Mouse (Mus musculus): ENCODE measurements around the gene Zfp36. TPM values are rescaled to one million over a fixed set of nuclear protein-coding genes. Genes with fewer than 3 reads are reported as not detected.

Zfp36 gene
- polyA plus RNA-seq, 1 experiment: not detected

DNA sequence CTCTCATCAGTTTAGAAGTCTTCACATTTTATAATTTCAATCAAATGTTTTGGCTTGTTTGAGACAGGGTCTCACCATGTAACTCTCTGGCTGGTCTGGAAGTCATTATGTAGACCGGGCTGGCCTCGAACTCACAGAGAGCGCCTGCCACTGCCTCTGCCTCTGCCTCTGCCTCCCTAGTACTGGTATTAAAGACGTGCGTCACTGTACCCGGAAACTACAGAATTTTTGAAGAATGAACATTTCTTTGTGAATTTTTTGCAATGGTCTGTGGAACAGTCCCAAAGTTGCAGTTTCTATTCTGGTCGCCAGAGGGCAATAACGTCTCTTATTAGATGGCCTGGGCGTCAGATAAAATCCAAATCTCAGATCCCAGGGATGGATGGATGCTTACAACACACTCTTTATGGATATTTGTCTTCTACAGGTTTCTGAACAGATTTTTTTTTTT lies 6.9 kb downstream of the Zfp36 start:
- Histone ChIP-seq H3K4me1 (ENCODE audit: control insufficient read depth, insufficient read depth, low read length) (peaks cover 24% of the 10 kb centered on the region), H3K27ac (ENCODE audit: insufficient read depth, low read depth, low read length) (peak overlapping the region; percentile 52; the same call in 1 of the 2 replicates), H3K4me3 (ENCODE audit: insufficient read depth, low read depth, low read length) (peak overlapping the region; percentile 52)
- TF ChIP-seq CTCF (IDR thresholded peaks at IDR 0.05; ENCODE audit: insufficient read depth, low read depth, low read length) (no peak), POLR2A (IDR thresholded peaks at IDR 0.05; ENCODE audit: insufficient read depth, low read depth, low read length) (no peak)
- under 1% methylated on average over 9 of the region's 9 CpGs for WGBS

DNA sequence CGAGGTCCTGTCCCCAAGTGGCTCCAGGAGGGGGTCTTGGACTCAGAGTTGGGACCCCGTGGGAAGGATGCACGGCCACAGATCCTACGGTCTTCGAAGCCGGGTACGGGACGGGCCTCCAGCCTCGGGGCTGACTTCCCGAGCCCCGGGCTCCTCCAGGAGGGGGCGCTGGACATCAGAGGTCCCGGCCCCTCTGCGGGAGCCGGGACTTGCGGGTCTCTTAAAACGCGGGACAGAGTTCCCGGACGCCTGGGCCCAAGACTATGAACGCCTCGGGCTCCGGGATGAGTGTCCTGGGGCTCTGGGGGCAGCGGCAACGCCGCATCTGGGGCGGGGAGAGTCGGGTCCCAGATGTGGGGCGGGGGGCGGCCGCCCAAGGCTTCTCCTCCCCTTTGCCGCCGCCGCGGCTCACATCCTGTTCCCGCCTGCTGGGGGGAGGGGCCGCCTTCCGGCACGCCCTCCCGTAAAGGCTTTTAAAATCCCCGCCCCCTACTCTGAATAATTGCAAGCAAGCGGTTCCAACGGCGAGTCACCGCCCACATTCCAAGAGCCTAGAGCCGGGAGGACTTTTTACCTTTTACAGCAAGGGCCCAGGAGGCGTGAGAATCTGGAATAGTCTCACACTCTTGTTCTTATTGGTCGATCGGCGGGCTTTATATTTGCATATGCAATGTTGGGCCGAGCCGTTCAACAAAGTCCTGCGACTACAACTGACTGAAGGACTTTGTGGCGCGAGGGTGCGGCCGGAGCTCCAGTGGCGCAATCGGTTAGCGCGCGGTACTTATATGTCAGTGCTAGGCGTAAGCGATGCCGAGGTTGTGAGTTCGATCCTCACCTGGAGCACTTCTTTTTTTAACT lies 7.6 kb downstream of the Zfp36 start, which contains the start of gene Plekhg2:
Gene Plekhg2 (minus strand): TSS at position 349 of the 858 bp plus-strand sequence.
- peaks cover 17% of the 10 kb centered on the region for H3K4me1 ChIP-seq (ENCODE audit: control insufficient read depth, insufficient read depth, low read length)
- H3K4me3 ChIP-seq (ENCODE audit: insufficient read depth, low read depth, low read length): peak within 1 kb of the TSS; percentile 52
- TF ChIP-seq CTCF (IDR thresholded peaks at IDR 0.05; ENCODE audit: insufficient read depth, low read depth, low read length) (peak; percentile 55), POLR2A (IDR thresholded peaks at IDR 0.05; ENCODE audit: insufficient read depth, low read depth, low read length) (no peak; the same call in 1 of the 2 replicates)
- peak within 1 kb of the TSS; percentile 59; the same call in 1 of the 2 replicates for H3K27ac ChIP-seq (ENCODE audit: insufficient read depth, low read depth, low read length)
- under 1% methylated on average over 64 of the region's 66 CpGs for WGBS

DNA sequence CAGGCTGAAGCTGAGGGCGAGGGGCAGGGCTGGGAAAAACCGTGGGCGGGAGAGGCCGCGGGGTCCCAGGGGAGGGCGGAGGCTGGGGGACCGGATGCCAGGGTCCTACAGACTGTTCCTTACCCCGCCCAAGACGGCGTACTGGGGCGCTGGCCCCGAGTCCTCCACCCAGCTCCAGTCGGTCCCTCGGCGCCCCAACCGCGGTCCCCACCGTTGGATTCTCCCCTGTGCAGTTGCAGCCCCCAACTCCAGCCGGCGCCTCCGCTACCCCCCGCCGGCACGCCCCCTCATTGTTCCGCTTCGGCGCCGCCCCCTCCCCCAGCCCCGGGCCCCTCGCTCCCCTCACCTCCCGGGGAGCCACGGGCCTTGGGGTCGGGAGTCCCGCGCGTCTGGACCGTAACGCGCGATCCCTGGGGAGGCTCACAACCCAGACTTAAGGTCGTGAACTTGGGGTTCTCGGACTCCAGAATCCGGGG lies 8.5 kb downstream of the Zfp36 start:
- WGBS: 2% methylated on average over 42 of the region's 43 CpGs
- Histone ChIP-seq H3K4me3 (ENCODE audit: insufficient read depth, low read depth, low read length) (peak overlapping the region; percentile 52), H3K27ac (ENCODE audit: insufficient read depth, low read depth, low read length) (no peak overlapping the region), H3K4me1 (ENCODE audit: control insufficient read depth, insufficient read depth, low read length) (peaks cover 16% of the 10 kb centered on the region)
- TF ChIP-seq POLR2A (IDR thresholded peaks at IDR 0.05; ENCODE audit: insufficient read depth, low read depth, low read length): no peak
- TF ChIP-seq CTCF (IDR thresholded peaks at IDR 0.05; ENCODE audit: insufficient read depth, low read depth, low read length): no peak

DNA sequence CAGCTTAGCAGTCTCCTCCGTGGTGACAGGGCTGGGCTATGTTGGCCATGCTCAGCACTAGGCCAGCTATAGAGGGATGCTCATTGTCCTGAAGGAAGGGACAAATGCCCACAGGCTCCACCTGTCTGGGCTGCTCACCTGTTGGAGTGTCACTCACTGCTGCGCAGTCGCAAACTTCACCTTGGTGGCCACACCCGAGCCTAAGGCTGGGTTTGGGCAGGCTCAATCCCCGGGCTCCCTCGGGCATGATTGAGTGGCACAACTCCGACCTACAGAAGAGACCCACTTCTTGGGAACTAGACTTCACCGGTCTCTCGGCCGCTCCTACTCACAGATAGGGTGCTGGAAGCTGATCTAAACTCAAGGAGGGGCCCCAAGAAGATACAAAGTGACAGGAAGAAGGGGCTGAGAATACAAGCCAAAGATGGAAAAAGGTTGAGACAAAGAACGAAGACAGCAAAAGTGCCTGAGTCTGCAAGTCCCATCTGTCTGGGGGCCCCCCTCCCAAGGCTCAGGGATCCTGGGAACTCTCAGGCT lies 9.0 kb downstream of the Zfp36 start:
- no peak overlapping the region for H3K27ac ChIP-seq (ENCODE audit: insufficient read depth, low read depth, low read length)
- WGBS: 12% methylated on average over 11 of the region's 11 CpGs
- peaks cover 12% of the 10 kb centered on the region for H3K4me1 ChIP-seq (ENCODE audit: control insufficient read depth, insufficient read depth, low read length)
- peak overlapping the region; percentile 52 for H3K4me3 ChIP-seq (ENCODE audit: insufficient read depth, low read depth, low read length)
- TF ChIP-seq POLR2A (IDR thresholded peaks at IDR 0.05; ENCODE audit: insufficient read depth, low read depth, low read length): no peak
- TF ChIP-seq CTCF (IDR thresholded peaks at IDR 0.05; ENCODE audit: insufficient read depth, low read depth, low read length): no peak

DNA sequence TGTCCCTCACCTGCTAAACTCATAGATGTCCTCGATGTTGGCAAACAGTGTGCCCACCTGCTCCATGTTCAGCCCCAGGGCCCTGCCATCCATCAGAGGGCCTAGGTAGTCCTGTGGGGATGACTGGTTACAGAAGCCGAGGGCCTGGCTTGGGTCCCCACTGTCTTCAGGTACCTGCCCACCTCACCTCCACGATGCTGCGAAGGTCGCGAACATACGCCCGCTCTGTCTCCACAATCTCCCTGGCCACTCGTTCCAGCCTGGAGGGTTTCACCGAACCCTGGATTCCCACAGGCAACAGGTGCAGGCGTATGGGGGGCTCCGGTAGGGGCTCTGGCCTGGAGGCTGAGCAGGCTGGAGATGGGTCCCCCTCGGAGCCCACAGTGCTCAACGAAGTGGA lies 10.0 kb downstream of the Zfp36 start:
- H3K4me1 ChIP-seq (ENCODE audit: control insufficient read depth, insufficient read depth, low read length): peaks cover 12% of the 10 kb centered on the region
- no peak overlapping the region for H3K4me3 ChIP-seq (ENCODE audit: insufficient read depth, low read depth, low read length)
- TF ChIP-seq POLR2A (IDR thresholded peaks at IDR 0.05; ENCODE audit: insufficient read depth, low read depth, low read length) (no peak), CTCF (IDR thresholded peaks at IDR 0.05; ENCODE audit: insufficient read depth, low read depth, low read length) (no peak)

DNA sequence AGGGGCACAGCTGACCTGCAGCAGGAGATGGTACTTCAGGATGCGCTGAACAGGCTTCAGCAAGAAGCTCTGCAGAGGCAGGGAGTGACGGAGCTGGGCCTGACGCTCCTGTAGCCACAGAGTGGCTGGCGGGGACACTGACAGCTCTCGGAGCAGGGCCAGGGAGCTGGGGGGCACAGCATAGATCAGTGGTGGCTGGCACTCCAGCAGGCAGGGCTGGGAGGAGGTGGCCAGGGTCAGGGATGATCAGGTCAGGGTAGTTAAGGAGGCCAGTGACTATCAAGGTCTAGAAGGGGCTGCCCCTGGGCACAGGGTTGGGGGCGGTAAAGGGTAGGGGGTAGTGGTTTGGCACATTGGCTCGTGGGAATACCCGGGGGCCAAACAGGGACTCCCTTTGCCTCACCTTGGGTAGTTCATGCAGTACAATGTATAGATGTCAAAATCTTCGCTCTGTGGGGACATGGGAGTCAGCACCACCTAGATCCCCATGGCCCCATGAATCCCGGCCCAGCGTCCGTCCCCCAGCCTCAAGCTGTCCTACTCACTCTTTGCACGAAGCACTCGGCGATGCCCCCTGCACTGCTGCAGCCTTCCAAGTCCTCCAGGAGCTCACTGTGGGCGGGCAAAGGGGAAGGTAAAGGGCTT lies 11.7 kb downstream of the Zfp36 start:
- TF ChIP-seq CTCF (IDR thresholded peaks at IDR 0.05; ENCODE audit: insufficient read depth, low read depth, low read length) (no peak), POLR2A (IDR thresholded peaks at IDR 0.05; ENCODE audit: insufficient read depth, low read depth, low read length) (no peak)
- Histone ChIP-seq H3K4me1 (ENCODE audit: control insufficient read depth, insufficient read depth, low read length) (peaks cover 12% of the 10 kb centered on the region), H3K27ac (ENCODE audit: insufficient read depth, low read depth, low read length) (no peak overlapping the region)

More for the DNA sequence above, 10.0 kb downstream of the Zfp36 start:
- H3K27ac ChIP-seq (ENCODE audit: insufficient read depth, low read depth, low read length): no peak overlapping the region
- WGBS: 89% methylated on average over 14 of the region's 14 CpGs

DNA sequence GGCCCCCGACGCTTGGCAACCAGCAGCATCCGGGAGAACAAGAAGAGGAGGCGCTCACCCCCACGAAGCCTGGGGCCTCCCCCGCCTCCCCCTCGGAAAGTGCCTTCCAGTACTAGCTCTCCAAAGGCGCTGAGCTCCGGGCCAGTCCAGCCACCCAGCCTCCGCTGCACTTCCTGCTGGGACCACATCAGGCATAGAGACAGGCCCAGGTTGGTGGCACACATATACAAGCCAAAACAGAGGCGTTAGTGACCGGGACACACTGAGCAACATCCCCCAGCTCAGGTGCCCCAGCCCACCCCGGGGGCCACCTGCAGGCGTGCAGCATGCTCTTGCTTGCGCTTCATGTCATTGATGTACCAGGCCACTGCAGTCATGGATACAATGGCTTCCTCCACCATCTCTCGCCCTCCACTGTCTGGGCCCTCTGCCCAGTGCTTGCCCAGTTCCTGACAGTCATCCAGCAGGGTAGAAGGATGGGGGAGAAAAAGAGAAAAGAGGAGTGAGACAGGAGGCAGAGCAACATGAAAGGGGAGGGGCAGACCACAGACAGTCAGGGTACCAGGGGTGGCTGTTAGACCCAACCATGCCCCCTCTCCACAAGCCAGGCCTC lies 12.3 kb downstream of the Zfp36 start:
- Histone ChIP-seq H3K27ac (ENCODE audit: insufficient read depth, low read depth, low read length) (no peak overlapping the region), H3K4me1 (ENCODE audit: control insufficient read depth, insufficient read depth, low read length) (peaks cover 10% of the 10 kb centered on the region), H3K4me3 (ENCODE audit: insufficient read depth, low read depth, low read length) (no peak overlapping the region)
- TF ChIP-seq CTCF (IDR thresholded peaks at IDR 0.05; ENCODE audit: insufficient read depth, low read depth, low read length): no peak
- TF ChIP-seq POLR2A (IDR thresholded peaks at IDR 0.05; ENCODE audit: insufficient read depth, low read depth, low read length): no peak
- 85% methylated on average over 16 of the region's 16 CpGs for WGBS

More for the DNA sequence above, 11.7 kb downstream of the Zfp36 start:
- WGBS: 90% methylated on average over 16 of the region's 16 CpGs
- H3K4me3 ChIP-seq (ENCODE audit: insufficient read depth, low read depth, low read length): no peak overlapping the region

DNA sequence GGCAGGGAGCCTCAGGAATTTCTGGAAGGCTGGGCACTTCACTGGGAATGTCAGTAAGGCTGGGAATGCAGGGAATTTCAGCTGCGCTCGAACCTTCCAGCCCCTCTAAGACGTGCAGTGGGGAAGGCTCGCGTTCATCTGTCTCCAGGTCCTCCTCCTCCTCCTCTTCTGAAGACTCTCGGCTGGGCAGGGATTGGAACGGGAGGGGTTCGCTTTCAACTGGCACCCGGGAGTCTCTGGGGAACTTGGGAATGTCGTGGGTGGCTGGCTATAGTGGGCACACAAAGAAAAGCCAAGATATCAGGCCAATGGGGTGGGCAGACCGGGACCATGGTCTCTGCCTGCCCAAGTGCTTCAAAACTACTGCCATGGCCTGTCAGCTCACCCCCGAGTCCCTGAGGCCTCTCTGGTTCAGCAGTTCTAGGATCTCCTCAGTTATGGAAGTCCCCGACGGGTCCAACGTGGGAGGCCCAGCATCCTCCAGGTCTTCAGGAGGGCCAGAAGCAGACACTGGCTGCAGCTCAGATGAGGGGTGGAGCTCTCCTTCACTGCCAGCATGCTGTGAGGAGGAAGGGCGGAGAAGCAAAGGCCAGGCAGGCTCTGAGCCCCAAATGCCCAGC lies 17.5 kb downstream of the Zfp36 start:
- WGBS: 86% methylated on average over 16 of the region's 16 CpGs

More for the DNA sequence above, 17.5 kb downstream of the Zfp36 start:
- Histone ChIP-seq H3K4me1 (ENCODE audit: control insufficient read depth, insufficient read depth, low read length) (no peaks in the 10 kb centered on the region), H3K27ac (ENCODE audit: insufficient read depth, low read depth, low read length) (no peak overlapping the region), H3K4me3 (ENCODE audit: insufficient read depth, low read depth, low read length) (no peak overlapping the region)
- TF ChIP-seq POLR2A (IDR thresholded peaks at IDR 0.05; ENCODE audit: insufficient read depth, low read depth, low read length) (no peak), CTCF (IDR thresholded peaks at IDR 0.05; ENCODE audit: insufficient read depth, low read depth, low read length) (no peak)
